Mouse (Mus musculus): ENCODE data around the gene Ufc1. TPM values are rescaled to one million over a fixed set of nuclear protein-coding genes. Genes with fewer than 3 reads are reported as not detected.

The Ufc1 gene
- total and polyA plus RNA-seq, 3 experiments = 71.4 to 115 (median 98.4) TPM

DNA sequence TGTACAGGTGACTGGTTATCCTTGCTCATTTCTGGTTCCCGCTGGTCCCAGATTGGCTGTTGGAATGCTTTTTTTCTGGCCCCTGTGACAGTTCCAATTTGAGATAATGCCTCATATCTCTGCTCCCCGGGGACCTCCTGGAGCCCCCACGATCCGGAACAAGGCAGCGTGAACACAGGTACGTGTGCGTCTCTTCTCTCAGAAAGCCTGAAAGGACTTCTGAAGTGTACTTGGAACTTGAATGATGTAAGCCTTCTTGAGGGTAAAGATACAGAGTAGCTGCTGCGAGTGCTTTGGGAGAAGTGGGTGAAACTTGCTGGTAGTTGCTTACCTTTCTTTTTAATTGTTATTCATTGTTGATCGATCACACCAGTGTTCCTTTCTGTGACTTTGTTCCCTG is 23.6 kb downstream of the Ufc1 start:
- in situ Hi-C loops (cut with MboI; ENCODE audit: low pct_ligation_motif_present, low pct_unique_long_range_greater_than_20kb, low sequenced_read_pairs) = no loop called here
- Histone ChIP-seq H3K79me2 (replicated peaks; ENCODE audit: control insufficient read depth, extremely low read depth, insufficient read depth, poor library complexity, severe bottlenecking) (no peaks in the 10 kb centered on the region), H3K9me3 (replicated peaks; ENCODE audit: low read length) (no peaks in the 10 kb centered on the region), H3K27me3 (replicated peaks) (no peaks in the 10 kb centered on the region), H3K4me3 (replicated peaks in 1 of 3; ENCODE audit: low read depth in 2 of 3, low read length in 2 of 3, poor library complexity in 1 of 3) (peak overlapping the region; percentile 83 to 93 (median 93)), H3K27ac (ENCODE audit: insufficient read depth, low read depth) (no peak overlapping the region), H3K4me1 (ENCODE audit: control insufficient read depth in 1 of 2, insufficient read depth in 2 of 2) (peaks cover 0 to 26% of the 10 kb centered on the region in 2 experiments; a peak in 2 of 4 replicates), H3K36me3 (replicated peaks in 1 of 2; ENCODE audit: control insufficient read depth in 1 of 2, insufficient read depth in 1 of 2, low read length in 1 of 2) (peaks cover 36 to 45% of the 10 kb centered on the region in 2 experiments), H3K4me2 (ENCODE audit: insufficient read depth, low read depth, poor library complexity, severe bottlenecking) (peak overlapping the region; percentile 86), H3K9ac (ENCODE audit: insufficient read depth, low read depth) (no peak overlapping the region)
- DNase-seq (ENCODE audit: extremely low read depth) = no peak
- dilution Hi-C loops (cut with MboI; ENCODE audit: extremely low pct_ligation_motif_present, extremely low pct_unique_long_range_greater_than_20kb, low sequenced_read_pairs) = no loop called here
- TF ChIP-seq ZKSCAN1 (IDR thresholded peaks at IDR 0.05; ENCODE audit: borderline replicate concordance, low read depth, low read length) (no peak), MAFK (IDR thresholded peaks at IDR 0.05; ENCODE audit: insufficient replicate concordance, low read length) (no peak), EP300 (IDR thresholded peaks at IDR 0.05; ENCODE audit: low read length) (no peak), NELFE (IDR thresholded peaks at IDR 0.05; ENCODE audit: low read depth, low read length) (no peak), USF1 (IDR thresholded peaks at IDR 0.05; ENCODE audit: low read depth, low read length) (no peak), TCF12 (IDR thresholded peaks at IDR 0.05; ENCODE audit: low read depth, low read length) (no peak), ETS1 (conservative IDR thresholded peaks at IDR 0.05; ENCODE audit: low read depth, low read length) (no peak), MYC (IDR thresholded peaks at IDR 0.05; ENCODE audit: low read depth, low read length) (no peak), IRF4 (IDR thresholded peaks at IDR 0.05; ENCODE audit: low read depth, low read length) (no peak), NRF1 (IDR thresholded peaks at IDR 0.05; ENCODE audit: low read depth, low read length) (no peak), GABPA (IDR thresholded peaks at IDR 0.05; ENCODE audit: insufficient replicate concordance, low read depth, low read length) (no peak), E2F4 (IDR thresholded peaks at IDR 0.05; ENCODE audit: insufficient replicate concordance, low read depth, low read length) (no peak)

DNA sequence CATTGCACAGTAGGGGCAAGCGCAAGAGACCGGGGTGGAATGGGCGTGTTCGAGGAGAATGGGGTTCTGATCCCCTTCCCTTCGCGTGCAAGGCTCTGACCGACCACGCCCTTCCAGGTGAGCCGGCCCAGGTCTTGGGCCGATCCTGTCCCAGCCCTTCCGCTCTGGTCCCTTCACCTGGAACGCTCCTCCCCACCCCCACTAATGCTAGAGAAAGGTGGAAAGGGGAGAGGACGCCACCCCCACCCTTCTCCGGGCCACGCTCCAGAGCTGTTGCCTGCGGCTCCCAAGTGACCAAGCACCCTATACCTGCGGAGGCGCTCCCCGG is 24.3 kb downstream of the Ufc1 start:
- no peaks in the 10 kb centered on the region for H3K9me3 ChIP-seq (replicated peaks; ENCODE audit: low read length)
- TF ChIP-seq RCOR1 (conservative IDR thresholded peaks at IDR 0.05; ENCODE audit: low read depth, low read length) = no peak
- TF ChIP-seq ETS1 (conservative IDR thresholded peaks at IDR 0.05; ENCODE audit: low read depth, low read length) = no peak
- no peak for TF ChIP-seq ZKSCAN1 (IDR thresholded peaks at IDR 0.05; ENCODE audit: borderline replicate concordance, low read depth, low read length)
- no peak for TF ChIP-seq USF2 (conservative IDR thresholded peaks at IDR 0.05; ENCODE audit: low read depth, low read length)
- TF ChIP-seq MXI1 (IDR thresholded peaks at IDR 0.05; ENCODE audit: low read depth, low read length) = no peak
- no peak for TF ChIP-seq HCFC1 (IDR thresholded peaks at IDR 0.05; ENCODE audit: low read depth, low read length)
- TF ChIP-seq NRF1 (IDR thresholded peaks at IDR 0.05; ENCODE audit: low read depth, low read length) = no peak
- dilution Hi-C loops (cut with MboI; ENCODE audit: extremely low pct_ligation_motif_present, extremely low pct_unique_long_range_greater_than_20kb, low sequenced_read_pairs) = no loop called here
- H3K27ac ChIP-seq (ENCODE audit: insufficient read depth, low read depth) = no peak overlapping the region
- H3K4me2 ChIP-seq (ENCODE audit: insufficient read depth, low read depth, poor library complexity, severe bottlenecking) = peak overlapping the region; percentile 86
- in situ Hi-C loops (cut with MboI; ENCODE audit: low pct_ligation_motif_present, low pct_unique_long_range_greater_than_20kb, low sequenced_read_pairs) = no loop called here
- no peaks in the 10 kb centered on the region for H3K79me2 ChIP-seq (replicated peaks; ENCODE audit: control insufficient read depth, extremely low read depth, insufficient read depth, poor library complexity, severe bottlenecking)
- H3K36me3 ChIP-seq (replicated peaks in 1 of 2; ENCODE audit: control insufficient read depth in 1 of 2, insufficient read depth in 1 of 2, low read length in 1 of 2) = peaks cover 29 to 39% of the 10 kb centered on the region in 2 experiments
- H3K4me1 ChIP-seq (ENCODE audit: control insufficient read depth in 1 of 2, insufficient read depth in 2 of 2) = peaks cover 0 to 26% of the 10 kb centered on the region in 2 experiments; a peak in 2 of 4 replicates
- peak overlapping the region; percentile 83 to 93 (median 93) for H3K4me3 ChIP-seq (replicated peaks in 1 of 3; ENCODE audit: low read depth in 2 of 3, low read length in 2 of 3, poor library complexity in 1 of 3)
- DNase-seq (ENCODE audit: extremely low read depth) = no peak
- no peaks in the 10 kb centered on the region for H3K27me3 ChIP-seq (replicated peaks)
- H3K9ac ChIP-seq (ENCODE audit: insufficient read depth, low read depth) = peak overlapping the region; percentile 50
